Mouse (Mus musculus) stomach, embryonic 15.5 days (tissue): Measurements from ENCODE around the gene Ttll11. TPM values are rescaled to one million over a fixed set of nuclear protein-coding genes. Genes with fewer than 3 reads are reported as not detected.

Experiments used
- ATAC-seq: fragments of 200-750 bp; cut with Nextera tagmentation; 2 replicates; pipeline ENCODE4 v1.8.0; 2017; ENCODE audit warnings: low read depth, moderate number of reproducible peaks, moderate TSS enrichment; ENCODE audit not compliant: insufficient read depth, low FRiP score
- H3K27ac ChIP-seq: fragments of 300-500 bp; sonication (generic); 2 replicates; pipeline ENCODE4 v1.5.1; 2015; ENCODE audit warnings: mild to moderate bottlenecking, inconsistent platforms
- H3K27me3 ChIP-seq: fragments of 300-500 bp; sonication (generic); replicated peaks from 2 replicates; pipeline ENCODE4 v1.6.1; 2015; ENCODE audit warnings: inconsistent platforms
- H3K36me3 ChIP-seq: fragments of 300-500 bp; sonication (generic); 2 replicates; pipeline ENCODE4 v1.6.1; 2015; ENCODE audit warnings: inconsistent platforms
- H3K4me1 ChIP-seq: fragments of 300-500 bp; sonication (generic); 2 replicates; pipeline ENCODE4 v1.6.1; 2015; ENCODE audit warnings: inconsistent platforms
- H3K4me2 ChIP-seq: fragments of 300-500 bp; sonication (generic); 2 replicates; pipeline ENCODE4 v1.6.1; 2015; ENCODE audit warnings: mild to moderate bottlenecking, inconsistent platforms
- H3K4me3 ChIP-seq: fragments of 300-500 bp; sonication (generic); replicated peaks from 2 replicates; pipeline ENCODE4 v1.5.1; 2015; ENCODE audit warnings: inconsistent platforms
- H3K9ac ChIP-seq: fragments of 300-500 bp; sonication (generic); 2 replicates; pipeline ENCODE4 v1.6.1; 2015; ENCODE audit warnings: inconsistent platforms
- H3K9me3 ChIP-seq: fragments of 300-500 bp; sonication (generic); 2 replicates; pipeline ENCODE4 v1.6.1; 2016; ENCODE audit warnings: inconsistent platforms
- WGBS: fragments of 180-500 bp; shearing (Covaris S2); methylation state at CpG from one replicate; pipeline ENCODE4 v1.1.7; 2015; 5-methylcytosine and 5-hydroxymethylcytosine counted together
- polyA plus RNA-seq: library from polyadenylated mRNA; unstranded; fragments of >200 nt; fragmentation: Nextera tagmentation; extraction: Ambion mirVana; gene quantifications from 2 replicates; pipeline ENCODE4 v1.2.1, GENCODE M21; 2015

The Ttll11 gene
- polyA plus RNA-seq, 1 experiment from 2014 or later, result 0.65 TPM

- no peak overlapping the region for H3K9ac ChIP-seq
Observed at GRCm38 (mm10) chr2:35845611-35846504, 133.9 kb downstream of the Ttll11 start.

GRCm38 (mm10) chr2:35843896-35844690 is 135.6 kb downstream of the Ttll11 start:
- WGBS, result 32% methylated on average over 13 of the region's 13 CpGs
- Histone ChIP-seq H3K9me3 (no peaks in the 10 kb centered on the region), H3K4me2 (no peak overlapping the region), H3K9ac (no peak overlapping the region), H3K27ac (no peak overlapping the region), H3K4me1 (peaks cover 13% of the 10 kb centered on the region), H3K36me3 (no peaks in the 10 kb centered on the region), H3K4me3 (no peak overlapping the region), H3K27me3 (no peaks in the 10 kb centered on the region)
- no peak for ATAC-seq

More at GRCm38 (mm10) chr2:35845611-35846504, 133.9 kb downstream of the Ttll11 start:
- Histone ChIP-seq H3K4me2 (no peak overlapping the region), H3K27ac (no peak overlapping the region), H3K4me3 (no peak overlapping the region), H3K36me3 (no peaks in the 10 kb centered on the region), H3K27me3 (no peaks in the 10 kb centered on the region), H3K4me1 (peaks cover 13% of the 10 kb centered on the region), H3K9me3 (no peaks in the 10 kb centered on the region)
- ATAC-seq, result no peak
- WGBS, result 64% methylated on average over 11 of the region's 11 CpGs

GRCm38 (mm10) chr2:35842780-35843474 is 136.8 kb downstream of the Ttll11 start:
- Histone ChIP-seq H3K4me2 (no peak overlapping the region), H3K9ac (no peak overlapping the region), H3K4me3 (no peak overlapping the region), H3K27me3 (no peaks in the 10 kb centered on the region), H3K27ac (no peak overlapping the region), H3K9me3 (no peaks in the 10 kb centered on the region), H3K4me1 (peaks cover 13% of the 10 kb centered on the region), H3K36me3 (no peaks in the 10 kb centered on the region)
- ATAC-seq, result no peak
- 79% methylated on average over 16 of the region's 16 CpGs for WGBS

- peak overlapping the region; percentile 89 for H3K27ac ChIP-seq
- H3K36me3 ChIP-seq, result no peaks in the 10 kb centered on the region
- WGBS, result 64% methylated on average over 4 of the region's 4 CpGs
- H3K9ac ChIP-seq, result no peak overlapping the region
- no peaks in the 10 kb centered on the region for H3K9me3 ChIP-seq
- H3K27me3 ChIP-seq, result no peaks in the 10 kb centered on the region
- ATAC-seq, result no peak
- H3K4me1 ChIP-seq, result peaks cover 13% of the 10 kb centered on the region
- peak overlapping the region; percentile 38; the same call in 1 of the 2 replicates for H3K4me2 ChIP-seq
- H3K4me3 ChIP-seq, result no peak overlapping the region
Observed at GRCm38 (mm10) chr2:35841841-35842420, 137.8 kb downstream of the Ttll11 start.

- Histone ChIP-seq H3K27me3 (no peaks in the 10 kb centered on the region), H3K27ac (peak overlapping the region; percentile 89), H3K4me3 (peak overlapping the region; percentile 13; the same call in 1 of the 2 replicates), H3K4me2 (peak overlapping the region; percentile 38), H3K36me3 (no peaks in the 10 kb centered on the region), H3K9ac (no peak overlapping the region), H3K9me3 (no peaks in the 10 kb centered on the region), H3K4me1 (peaks cover 13% of the 10 kb centered on the region)
- WGBS, result 15% methylated on average over 14 of the region's 14 CpGs
- ATAC-seq, result peak; percentile 75
Observed at GRCm38 (mm10) chr2:35840956-35841816, 138.5 kb downstream of the Ttll11 start.

GRCm38 (mm10) chr2:35838751-35839479 is 140.8 kb downstream of the Ttll11 start:
- Histone ChIP-seq H3K27me3 (no peaks in the 10 kb centered on the region), H3K36me3 (no peaks in the 10 kb centered on the region), H3K9me3 (no peaks in the 10 kb centered on the region), H3K9ac (no peak overlapping the region), H3K4me1 (peaks cover 11% of the 10 kb centered on the region), H3K27ac (no peak overlapping the region), H3K4me2 (no peak overlapping the region), H3K4me3 (no peak overlapping the region)
- no peak for ATAC-seq
- 66% methylated on average over 11 of the region's 11 CpGs for WGBS

- H3K27me3 ChIP-seq, result no peaks in the 10 kb centered on the region
- H3K4me3 ChIP-seq, result no peak overlapping the region
- no peaks in the 10 kb centered on the region for H3K9me3 ChIP-seq
- no peak overlapping the region for H3K9ac ChIP-seq
- no peak overlapping the region for H3K27ac ChIP-seq
- H3K36me3 ChIP-seq, result no peaks in the 10 kb centered on the region
- H3K4me2 ChIP-seq, result no peak overlapping the region
- WGBS, result 94% methylated on average over 10 of the region's 10 CpGs
- peaks cover 7% of the 10 kb centered on the region; the same call in 1 of the 2 replicates for H3K4me1 ChIP-seq
- ATAC-seq, result no peak
Observed at GRCm38 (mm10) chr2:35834198-35834913, 145.4 kb downstream of the Ttll11 start.

- WGBS, result 42% methylated on average over 6 of the region's 6 CpGs
- Histone ChIP-seq H3K36me3 (no peaks in the 10 kb centered on the region), H3K9ac (no peak overlapping the region), H3K4me3 (no peak overlapping the region), H3K4me1 (peaks cover 7% of the 10 kb centered on the region; the same call in 1 of the 2 replicates), H3K27me3 (no peaks in the 10 kb centered on the region), H3K27ac (no peak overlapping the region), H3K4me2 (no peak overlapping the region), H3K9me3 (no peaks in the 10 kb centered on the region)
- no peak for ATAC-seq
Observed at GRCm38 (mm10) chr2:35833546-35833945, 146.2 kb downstream of the Ttll11 start.

- Histone ChIP-seq H3K4me2 (no peak overlapping the region), H3K27me3 (no peaks in the 10 kb centered on the region), H3K4me3 (no peak overlapping the region), H3K36me3 (no peaks in the 10 kb centered on the region), H3K9me3 (no peaks in the 10 kb centered on the region), H3K27ac (no peak overlapping the region), H3K4me1 (peaks cover 7% of the 10 kb centered on the region; the same call in 1 of the 2 replicates), H3K9ac (no peak overlapping the region)
- peak; percentile 79 for ATAC-seq
- WGBS, result 10% methylated on average over 11 of the region's 11 CpGs
Observed at GRCm38 (mm10) chr2:35832742-35833425, 146.8 kb downstream of the Ttll11 start.
